Mouse (Mus musculus): ENCODE results near the gene Pigs.

GRCm38 (mm10) chr11:78364103-78364502 is 35.9 kb downstream of the Pigs start:
- TF ChIP-seq CTCF (IDR thresholded peaks at IDR 0.05; ENCODE audit: low read depth), result no peak
- no peak for TF ChIP-seq EP300 (IDR thresholded peaks at IDR 0.05; ENCODE audit: low read depth)

Data from liver, postnatal 0 days (tissue).